Comparison of ENCODE assay signal across 12 mouse cellular contexts in genomic region chr12:91416828-91417227, GRCm38 (mm10). TPM values are rescaled to one million over a fixed set of nuclear protein-coding genes. Genes with fewer than 3 reads are reported as not detected.
"Had no signal": no experiment of that assay in that cellular context is flagged by ENCODE, and none has a peak within 500 bp of the region (broad histone marks: within the 10 kb centered on the region; RNA-seq: fewer than 3 reads in every experiment).

No protein-coding gene starts in this region.

- H3K9me3 ChIP-seq: limb, embryonic 10.5 days; liver, embryonic 15.5 days; neural tube, embryonic 15.5 days had no signal

- H3K4me1 ChIP-seq: liver, embryonic 15.5 days had no signal

- H3K27me3 ChIP-seq: liver, embryonic 15.5 days had no signal

- ATAC-seq: lung, postnatal 0 days had no signal

- DNase-seq: kidney, postnatal 10 days; lung, adult 2 months; lung, postnatal 4 days; thymus, postnatal 14 days had no signal

- H3K4me2 ChIP-seq: liver, embryonic 11.5 days; liver, embryonic 15.5 days; midbrain, embryonic 11.5 days; neural tube, embryonic 15.5 days had no signal

- H3K4me3 ChIP-seq: limb, embryonic 10.5 days; liver, embryonic 15.5 days; myocyte; neural tube, embryonic 15.5 days had no signal

- H3K9ac ChIP-seq: liver, embryonic 15.5 days; neural tube, embryonic 15.5 days had no signal

- H3K36me3 ChIP-seq: limb, embryonic 10.5 days; liver, embryonic 15.5 days; neural tube, embryonic 15.5 days had no signal

- H3K27ac ChIP-seq: limb, embryonic 10.5 days; liver, embryonic 15.5 days; neural tube, embryonic 15.5 days; stomach, postnatal 0 days had no signal

RNA-seq across cellular contexts. Expression of gene Tshr, which starts 32.5 kb away (rescaled TPM):
- polyA plus RNA-seq: limb, embryonic 10.5 days; myocyte had no signal
